Mouse (Mus musculus) kidney, adult 18-20 months (tissue): Measurements from ENCODE around the gene 1110051M20Rik.

Source experiments
- DNase-seq: peaks from one replicate; pipeline ENCODE4 v3.0.0; 2021

Gene 1110051M20Rik

GRCm38 (mm10) chr2:91412361-91412760, 32.1 kb downstream of the 1110051M20Rik start:
- DNase-seq, result peak; percentile 20

- DNase-seq, result no peak
These were observed 33.0 kb downstream of the 1110051M20Rik start for GRCm38 (mm10) chr2:91411473-91411872.

GRCm38 (mm10) chr2:91408031-91408430, 36.5 kb downstream of the 1110051M20Rik start:
- DNase-seq, result no peak

GRCm38 (mm10) chr2:91405071-91405470, 39.4 kb downstream of the 1110051M20Rik start:
- DNase-seq, result no peak

- DNase-seq, result no peak
These were observed 44.8 kb downstream of the 1110051M20Rik start for GRCm38 (mm10) chr2:91399727-91400126.

GRCm38 (mm10) chr2:91399168-91399567, 45.3 kb downstream of the 1110051M20Rik start:
- no peak for DNase-seq

- peak; percentile 25 for DNase-seq
These were observed 50.4 kb downstream of the 1110051M20Rik start for GRCm38 (mm10) chr2:91394078-91394477.

- DNase-seq, result no peak
These were observed 55.8 kb downstream of the 1110051M20Rik start for GRCm38 (mm10) chr2:91388738-91389137.

GRCm38 (mm10) chr2:91388281-91388680, 56.2 kb downstream of the 1110051M20Rik start:
- no peak for DNase-seq

- no peak for DNase-seq
These were observed 57.1 kb downstream of the 1110051M20Rik start for GRCm38 (mm10) chr2:91387287-91387958.

- DNase-seq, result peak; percentile 30
These were observed 57.8 kb downstream of the 1110051M20Rik start for GRCm38 (mm10) chr2:91386547-91387286.

- no peak for DNase-seq
These were observed 61.2 kb downstream of the 1110051M20Rik start for GRCm38 (mm10) chr2:91383294-91383693.

- no peak for DNase-seq
These were observed 67.5 kb downstream of the 1110051M20Rik start for GRCm38 (mm10) chr2:91377038-91377437.

GRCm38 (mm10) chr2:91370314-91370713, 74.2 kb downstream of the 1110051M20Rik start:
- DNase-seq, result no peak

- no peak for DNase-seq
These were observed 81.2 kb downstream of the 1110051M20Rik start for GRCm38 (mm10) chr2:91363272-91363671.

- DNase-seq, result no peak
These were observed 83.4 kb downstream of the 1110051M20Rik start for GRCm38 (mm10) chr2:91361068-91361528.

GRCm38 (mm10) chr2:91355767-91356166, 88.7 kb downstream of the 1110051M20Rik start:
- DNase-seq, result no peak

GRCm38 (mm10) chr2:91354727-91355403, 89.6 kb downstream of the 1110051M20Rik start:
- no peak for DNase-seq

- no peak for DNase-seq
These were observed 90.7 kb downstream of the 1110051M20Rik start for GRCm38 (mm10) chr2:91353854-91354253.

- no peak for DNase-seq
These were observed 92.7 kb downstream of the 1110051M20Rik start for GRCm38 (mm10) chr2:91351841-91352240.

GRCm38 (mm10) chr2:91349974-91350457, 94.5 kb downstream of the 1110051M20Rik start:
- peak; percentile 51 for DNase-seq

- DNase-seq, result no peak
These were observed 95.6 kb downstream of the 1110051M20Rik start for GRCm38 (mm10) chr2:91348936-91349335.

- no peak for DNase-seq
These were observed 98.9 kb downstream of the 1110051M20Rik start for GRCm38 (mm10) chr2:91345644-91346043.
